Mouse (Mus musculus) heart, postnatal 0 days (tissue): Measurements from ENCODE around the gene Fchsd2. TPM values are rescaled to one million over a fixed set of nuclear protein-coding genes. Genes with fewer than 3 reads are reported as not detected.

Experiments
- ATAC-seq: fragments of 200-750 bp; cut with Nextera tagmentation; 2 replicates; pipeline ENCODE4 v1.8.0; 2017; ENCODE audit warnings: low read depth, moderate number of reproducible peaks, moderate library complexity; ENCODE audit not compliant: insufficient read depth
- DNase-seq: peaks from one replicate; pipeline ENCODE4 v3.0.0-alpha.2; 2016; ENCODE audit warnings: low spot score
- H3K27ac ChIP-seq: fragments of 300-500 bp; sonication (generic); 2 replicates; pipeline ENCODE4 v1.5.1; 2014; ENCODE audit warnings: low read depth, mild to moderate bottlenecking
- H3K27me3 ChIP-seq: fragments of 300-500 bp; sonication (generic); 2 replicates; pipeline ENCODE4 v1.6.1; 2014; ENCODE audit warnings: low read length, mixed read lengths; ENCODE audit not compliant: control insufficient read depth, insufficient read depth
- H3K36me3 ChIP-seq: fragments of 300-500 bp; sonication (generic); replicated peaks from 2 replicates; pipeline ENCODE4 v1.6.1; 2014; ENCODE audit warnings: low read length, mixed read lengths; ENCODE audit not compliant: control insufficient read depth, insufficient read depth
- H3K4me1 ChIP-seq: fragments of 300-500 bp; sonication (generic); 2 replicates; pipeline ENCODE4 v1.6.1; 2014; ENCODE audit warnings: antibody characterized with exemption; ENCODE audit not compliant: control insufficient read depth, insufficient read depth
- H3K4me2 ChIP-seq: fragments of 300-500 bp; sonication (generic); 2 replicates; pipeline ENCODE4 v1.6.1; 2014; ENCODE audit warnings: low read depth, mild to moderate bottlenecking, low read length, moderate library complexity
- H3K4me3 ChIP-seq: fragments of 300-500 bp; sonication (generic); 2 replicates; pipeline ENCODE4 v1.5.1; 2014; ENCODE audit warnings: low read depth, low read length
- H3K9ac ChIP-seq: fragments of 300-500 bp; sonication (generic); replicated peaks from 2 replicates; pipeline ENCODE4 v1.6.1; 2014; ENCODE audit warnings: low read depth, low read length, mixed read lengths
- H3K9me3 ChIP-seq: fragments of 300-500 bp; sonication (generic); replicated peaks from 2 replicates; pipeline ENCODE4 v1.6.1; 2016; ENCODE audit warnings: low read length; ENCODE audit not compliant: control insufficient read depth
- CTCF ChIP-seq: IDR thresholded peaks from 2 replicates; pipeline ENCODE4 v1.5.1; 2016; ENCODE audit warnings: antibody characterized with exemption, control low read depth, low read depth
- EP300 ChIP-seq: IDR thresholded peaks from 2 replicates; pipeline ENCODE4 v1.6.1; 2016; ENCODE audit warnings: antibody characterized with exemption, low read depth
- WGBS: fragments of 180-500 bp; shearing (Covaris S2); extraction: QIAGEN DNeasy Blood & Tissue Kit; methylation state at CpG from one replicate; pipeline ENCODE4 v1.1.7; 2014; 5-methylcytosine and 5-hydroxymethylcytosine counted together
- polyA plus RNA-seq: library from polyadenylated mRNA; unstranded; fragments of >200 nt; fragmentation: Nextera tagmentation; extraction: Ambion mirVana; gene quantifications from 2 replicates; pipeline ENCODE4 v1.2.1, GENCODE M21; 2015
- total RNA-seq: library from RNA; depleted of rRNA; stranded (reverse); fragments of >200 nt; gene quantifications from 2 replicates; pipeline ENCODE4 v1.2.3, GENCODE M21; 2014; ENCODE audit warnings: low replicate concordance

Fchsd2 gene
- total and polyA plus RNA-seq, 2 experiments from 2014 or later, result 8.7 to 19.3 TPM

GRCm38 (mm10) chr7:101313033-101313432 lies 220.4 kb downstream of the Fchsd2 start:
- Histone ChIP-seq H3K27me3 (no peaks in the 10 kb centered on the region), H3K36me3 (no peaks in the 10 kb centered on the region), H3K27ac (no peak overlapping the region), H3K9ac (no peak overlapping the region), H3K9me3 (no peaks in the 10 kb centered on the region), H3K4me1 (0 out of 2 replicates have a peak, but pooled peaks cover 9% of the 10 kb centered on the region), H3K4me3 (no peak overlapping the region), H3K4me2 (no peak overlapping the region)
- WGBS, result 81% methylated on average over 3 of the region's 3 CpGs
- TF ChIP-seq EP300 (no peak), CTCF (no peak)
- ATAC-seq (no peak), DNase-seq (no peak)

GRCm38 (mm10) chr7:101314396-101314795 lies 221.7 kb downstream of the Fchsd2 start:
- 43% methylated on average over 5 of the region's 5 CpGs for WGBS
- Histone ChIP-seq H3K27me3 (no peaks in the 10 kb centered on the region), H3K4me3 (no peak overlapping the region), H3K36me3 (no peaks in the 10 kb centered on the region), H3K27ac (no peak overlapping the region), H3K4me1 (0 out of 2 replicates have a peak, but pooled peaks cover 14% of the 10 kb centered on the region), H3K9ac (no peak overlapping the region), H3K4me2 (no peak overlapping the region), H3K9me3 (no peaks in the 10 kb centered on the region)
- TF ChIP-seq CTCF, result no peak
- no peak for TF ChIP-seq EP300
- DNase-seq (no peak), ATAC-seq (no peak)

GRCm38 (mm10) chr7:101315699-101316098 lies 223.0 kb downstream of the Fchsd2 start:
- Histone ChIP-seq H3K27me3 (no peaks in the 10 kb centered on the region), H3K9me3 (no peaks in the 10 kb centered on the region), H3K4me1 (0 out of 2 replicates have a peak, but pooled peaks cover 9% of the 10 kb centered on the region), H3K4me2 (no peak overlapping the region), H3K4me3 (no peak overlapping the region), H3K27ac (no peak overlapping the region), H3K36me3 (no peaks in the 10 kb centered on the region), H3K9ac (no peak overlapping the region)
- TF ChIP-seq CTCF (no peak), EP300 (no peak)
- no peak for DNase-seq
- ATAC-seq, result no peak

GRCm38 (mm10) chr7:101316591-101317001 lies 223.9 kb downstream of the Fchsd2 start:
- Histone ChIP-seq H3K4me3 (no peak overlapping the region), H3K4me2 (no peak overlapping the region), H3K4me1 (peaks cover 13% of the 10 kb centered on the region; the same call in 1 of the 2 replicates), H3K27me3 (0 out of 2 replicates have a peak, but pooled peaks cover 2% of the 10 kb centered on the region), H3K27ac (no peak overlapping the region), H3K36me3 (no peaks in the 10 kb centered on the region), H3K9ac (no peak overlapping the region), H3K9me3 (no peaks in the 10 kb centered on the region)
- 49% methylated on average over 6 of the region's 6 CpGs for WGBS
- DNase-seq, result no peak
- TF ChIP-seq CTCF (no peak), EP300 (no peak)
- no peak for ATAC-seq

- Histone ChIP-seq H3K4me1 (peaks cover 14% of the 10 kb centered on the region; the same call in 1 of the 2 replicates), H3K4me3 (no peak within 1 kb of the TSS), H3K27ac (no peak within 1 kb of the TSS), H3K4me2 (no peak within 1 kb of the TSS), H3K36me3 (no peaks in the 10 kb centered on the region), H3K9ac (no peak within 1 kb of the TSS), H3K27me3 (peaks cover 6% of the 10 kb centered on the region; the same call in 1 of the 2 replicates), H3K9me3 (no peaks in the 10 kb centered on the region)
- 83% methylated on average over 3 of the region's 3 CpGs for WGBS
- no peak for DNase-seq
- no peak for TF ChIP-seq CTCF
- TF ChIP-seq EP300, result no peak
- no peak for ATAC-seq
These were observed 224.4 kb downstream of the Fchsd2 start, which contains the start of gene Stard10 for GRCm38 (mm10) chr7:101317014-101317413. TSS of gene Stard10 (plus strand) at chr7:101317086.

- no peak overlapping the region for H3K4me2 ChIP-seq
- H3K27ac ChIP-seq, result no peak overlapping the region
- TF ChIP-seq EP300, result peak; percentile 50; the same call in 1 of the 2 replicates
- TF ChIP-seq CTCF, result no peak
- no peaks in the 10 kb centered on the region for H3K36me3 ChIP-seq
- H3K4me1 ChIP-seq, result peaks cover 14% of the 10 kb centered on the region; the same call in 1 of the 2 replicates
- H3K4me3 ChIP-seq, result no peak overlapping the region
- no peak overlapping the region for H3K9ac ChIP-seq
- no peak for DNase-seq
- no peak for ATAC-seq
- H3K27me3 ChIP-seq, result peaks cover 14% of the 10 kb centered on the region
- 26% methylated on average over 4 of the region's 4 CpGs for WGBS
- no peaks in the 10 kb centered on the region for H3K9me3 ChIP-seq
These were observed 226.2 kb downstream of the Fchsd2 start for GRCm38 (mm10) chr7:101318848-101319247.
